Mouse (Mus musculus) cortical plate, adult 2 months (tissue): ENCODE data around the gene Elp5. TPM values are rescaled to one million over a fixed set of nuclear protein-coding genes. Genes with fewer than 3 reads are reported as not detected.

Experiments
- H3K27ac ChIP-seq: fragments of 200-500 bp; 2 replicates; pipeline ENCODE4 v1.5.1; 2012; ENCODE audit warnings: low read length, control low read depth, inconsistent platforms; ENCODE audit not compliant: insufficient read depth
- H3K4me1 ChIP-seq: fragments of 200-500 bp; 2 replicates; pipeline ENCODE4 v1.6.1; 2011; ENCODE audit warnings: low read length; ENCODE audit not compliant: control insufficient read depth, insufficient read depth
- H3K4me3 ChIP-seq: fragments of 200-500 bp; 2 replicates; pipeline ENCODE4 v1.5.1; 2011; ENCODE audit warnings: mild to moderate bottlenecking, low read length, control low read depth; ENCODE audit not compliant: insufficient read depth
- CTCF ChIP-seq: fragments of 200-500 bp; IDR thresholded peaks from 2 replicates; pipeline ENCODE4 v1.5.1; 2011; ENCODE audit warnings: mild to moderate bottlenecking, control low read depth, low read length; ENCODE audit not compliant: insufficient read depth; ENCODE audit errors: extremely low read depth
- POLR2A ChIP-seq: fragments of 200-500 bp; IDR thresholded peaks from 2 replicates; pipeline ENCODE4 v1.6.1; 2011; ENCODE audit warnings: mild to moderate bottlenecking, low read length, control low read depth; ENCODE audit not compliant: insufficient read depth; ENCODE audit errors: extremely low read depth
- polyA plus RNA-seq: library from polyadenylated mRNA; depleted of rRNA; stranded (reverse); fragments of >200 nt; gene quantifications from 2 replicates; pipeline ENCODE4 v1.2.3, GENCODE M21; 2012

The Elp5 gene
- polyA plus RNA-seq, 1 experiment = 121 TPM

GRCm38 (mm10) chr11:70001865-70002264 is 19.5 kb upstream of the Elp5 start:
- no peak for TF ChIP-seq POLR2A
- TF ChIP-seq CTCF = peak; percentile 23; the same call in 1 of the 2 replicates
- Histone ChIP-seq H3K4me1 (peaks cover 8% of the 10 kb centered on the region; the same call in 1 of the 2 replicates), H3K27ac (no peak overlapping the region), H3K4me3 (no peak overlapping the region; the same call in 1 of the 2 replicates)

- TF ChIP-seq CTCF (no peak), POLR2A (no peak)
- peak overlapping the region; percentile 89 for H3K27ac ChIP-seq
- peaks cover 8% of the 10 kb centered on the region; the same call in 1 of the 2 replicates for H3K4me1 ChIP-seq
- H3K4me3 ChIP-seq = peak overlapping the region; percentile 83
Measured at GRCm38 (mm10) chr11:70001159-70001558, 18.8 kb upstream of the Elp5 start.

GRCm38 (mm10) chr11:70000396-70000898 is 18.1 kb upstream of the Elp5 start, which contains the start of gene Dvl2:
Gene Dvl2, plus strand, starts transcription at chr11:70000595.
- TF ChIP-seq POLR2A (peak; percentile 93; the same call in 1 of the 2 replicates), CTCF (no peak)
- peaks cover 8% of the 10 kb centered on the region; the same call in 1 of the 2 replicates for H3K4me1 ChIP-seq
- H3K27ac ChIP-seq = peak within 1 kb of the TSS; percentile 89
- H3K4me3 ChIP-seq = peak within 1 kb of the TSS; percentile 83

DNA sequence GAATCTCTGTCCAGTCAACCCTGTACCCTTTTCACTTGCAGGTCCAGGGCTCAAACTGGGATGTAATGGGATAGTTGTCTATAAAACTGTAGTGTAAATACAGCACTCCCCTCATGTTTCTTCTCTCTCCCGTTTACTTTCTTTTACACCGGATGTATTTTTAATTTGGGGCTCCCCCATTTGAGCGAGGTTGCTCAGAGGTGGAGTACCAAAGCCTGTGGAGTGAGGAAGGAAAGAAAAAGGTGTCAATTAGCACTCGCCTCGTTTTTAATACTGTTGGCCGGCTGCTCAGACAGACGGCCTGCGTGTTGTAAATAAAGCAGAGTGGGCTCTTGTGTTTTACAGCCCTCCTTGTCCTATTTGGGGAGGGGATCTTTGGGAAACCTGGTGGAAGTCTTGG is 17.3 kb upstream of the Elp5 start:
- Histone ChIP-seq H3K4me3 (no peak overlapping the region), H3K4me1 (peaks cover 8% of the 10 kb centered on the region; the same call in 1 of the 2 replicates)

GRCm38 (mm10) chr11:69998567-69999491 is 16.5 kb upstream of the Elp5 start:
- Histone ChIP-seq H3K4me1 (peaks cover 4% of the 10 kb centered on the region; the same call in 1 of the 2 replicates), H3K4me3 (no peak overlapping the region), H3K27ac (no peak overlapping the region)
- TF ChIP-seq CTCF (peak; percentile 20; the same call in 1 of the 2 replicates), POLR2A (no peak)

More for the DNA sequence above, 17.3 kb upstream of the Elp5 start:
- no peak for TF ChIP-seq POLR2A
- TF ChIP-seq CTCF = no peak
- no peak overlapping the region for H3K27ac ChIP-seq

- peaks cover 6% of the 10 kb centered on the region; the same call in 1 of the 2 replicates for H3K4me1 ChIP-seq
- H3K4me3 ChIP-seq = peak overlapping the region; percentile 84
- TF ChIP-seq POLR2A (no peak), CTCF (no peak)
- peak overlapping the region; percentile 75; the same call in 1 of the 2 replicates for H3K27ac ChIP-seq
Measured at GRCm38 (mm10) chr11:69997070-69997509, 14.8 kb upstream of the Elp5 start.

GRCm38 (mm10) chr11:69996161-69997061 is 14.1 kb upstream of the Elp5 start:
- peak overlapping the region; percentile 84 for H3K4me3 ChIP-seq
- peaks cover 6% of the 10 kb centered on the region; the same call in 1 of the 2 replicates for H3K4me1 ChIP-seq
- TF ChIP-seq POLR2A (no peak), CTCF (no peak)
- H3K27ac ChIP-seq = peak overlapping the region; percentile 75

GRCm38 (mm10) chr11:69995391-69995960 is 13.2 kb upstream of the Elp5 start, which contains the start of gene Phf23:
Gene Phf23, plus strand, starts transcription at chr11:69995777.
- TF ChIP-seq POLR2A = peak; percentile 44; the same call in 1 of the 2 replicates
- TF ChIP-seq CTCF = no peak
- H3K4me3 ChIP-seq = peak within 1 kb of the TSS; percentile 84
- peak within 1 kb of the TSS; percentile 61 for H3K27ac ChIP-seq
- peaks cover 6% of the 10 kb centered on the region; the same call in 1 of the 2 replicates for H3K4me1 ChIP-seq

DNA sequence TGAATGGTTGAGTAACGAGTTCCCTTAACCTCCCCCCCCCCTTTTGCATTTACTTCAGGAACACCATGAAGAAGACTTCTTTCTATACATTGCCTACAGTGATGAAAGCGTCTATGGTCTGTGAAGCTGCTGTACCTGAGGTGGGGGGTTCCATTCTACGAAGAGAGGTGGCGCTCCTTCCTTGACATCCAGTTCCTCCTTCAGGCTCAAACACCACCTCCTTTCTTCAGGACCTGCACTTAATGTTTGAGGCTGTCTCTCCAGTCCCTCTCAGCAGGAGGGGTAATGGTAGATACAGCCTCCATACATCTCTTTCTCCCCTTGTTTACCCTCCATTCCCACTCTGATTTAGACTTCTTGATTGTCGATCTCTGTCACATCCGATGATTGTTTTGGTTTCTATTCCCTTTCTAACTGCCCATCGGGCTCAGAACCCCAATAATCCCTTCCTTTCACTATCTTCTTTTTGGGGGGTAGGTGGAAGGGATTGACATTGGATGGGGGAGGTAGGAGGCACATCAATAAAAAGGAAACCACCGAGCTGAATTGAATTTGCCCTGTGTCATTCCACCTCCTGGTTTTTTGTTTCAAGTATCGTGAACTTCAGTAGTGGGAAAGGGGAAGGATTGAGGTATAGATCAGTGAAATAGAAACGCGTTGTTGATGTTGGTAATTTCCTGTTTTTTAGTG is 12.2 kb upstream of the Elp5 start:
- TF ChIP-seq CTCF (no peak), POLR2A (no peak)
- H3K4me3 ChIP-seq = no peak overlapping the region
- H3K4me1 ChIP-seq = peaks cover 6% of the 10 kb centered on the region; the same call in 1 of the 2 replicates
- H3K27ac ChIP-seq = no peak overlapping the region
